Mouse (Mus musculus) kidney, postnatal 4 days (tissue): ENCODE measurements around the gene Cend1.
A peak's percentile ranks its signal among the peaks of the same experiment; 100 is the strongest.
"Not testable (repeated sequence)": the region's sequence is repeated elsewhere in the genome, so short reads cannot be mapped to it uniquely, and the experiment has no call there.

Source experiments
- DNase-seq, 2 experiments: peaks; one replicate each; pipeline ENCODE4 v3.0.0; 2021; ENCODE audit warnings: mixed read lengths in 2 of 2

Cend1 gene

DNA sequence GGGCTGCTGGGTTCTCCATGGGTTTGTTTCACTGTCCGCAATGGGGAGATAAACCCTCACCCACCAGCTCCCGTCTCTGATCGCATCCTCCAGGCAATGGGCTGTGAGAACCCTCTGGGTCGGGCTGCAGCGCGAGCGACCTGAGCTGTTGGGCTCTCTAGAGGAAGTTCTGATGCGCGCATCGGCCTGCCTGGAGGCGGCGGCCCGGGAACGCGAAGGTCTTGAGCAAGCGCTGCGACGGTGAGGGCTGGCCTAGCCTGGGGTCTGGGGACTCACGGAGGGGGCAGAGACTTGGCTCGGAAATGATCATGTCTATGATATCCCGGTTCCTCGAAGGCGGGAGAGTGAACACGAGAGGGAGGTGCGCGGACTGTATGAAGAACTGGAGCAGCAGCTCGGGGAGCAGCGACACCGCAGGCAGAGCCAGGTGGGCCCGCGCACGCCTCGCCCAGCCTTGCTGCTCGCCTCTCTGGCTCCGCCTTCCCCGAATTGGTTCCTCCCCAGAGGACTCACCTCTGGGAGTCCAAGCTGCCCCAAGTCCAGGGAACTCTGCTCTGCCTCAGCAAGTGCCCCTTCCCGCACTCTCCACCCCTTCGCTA, 35.4 kb upstream of the Cend1 start:
- DNase-seq, result peak; percentile 71 to 83

DNA sequence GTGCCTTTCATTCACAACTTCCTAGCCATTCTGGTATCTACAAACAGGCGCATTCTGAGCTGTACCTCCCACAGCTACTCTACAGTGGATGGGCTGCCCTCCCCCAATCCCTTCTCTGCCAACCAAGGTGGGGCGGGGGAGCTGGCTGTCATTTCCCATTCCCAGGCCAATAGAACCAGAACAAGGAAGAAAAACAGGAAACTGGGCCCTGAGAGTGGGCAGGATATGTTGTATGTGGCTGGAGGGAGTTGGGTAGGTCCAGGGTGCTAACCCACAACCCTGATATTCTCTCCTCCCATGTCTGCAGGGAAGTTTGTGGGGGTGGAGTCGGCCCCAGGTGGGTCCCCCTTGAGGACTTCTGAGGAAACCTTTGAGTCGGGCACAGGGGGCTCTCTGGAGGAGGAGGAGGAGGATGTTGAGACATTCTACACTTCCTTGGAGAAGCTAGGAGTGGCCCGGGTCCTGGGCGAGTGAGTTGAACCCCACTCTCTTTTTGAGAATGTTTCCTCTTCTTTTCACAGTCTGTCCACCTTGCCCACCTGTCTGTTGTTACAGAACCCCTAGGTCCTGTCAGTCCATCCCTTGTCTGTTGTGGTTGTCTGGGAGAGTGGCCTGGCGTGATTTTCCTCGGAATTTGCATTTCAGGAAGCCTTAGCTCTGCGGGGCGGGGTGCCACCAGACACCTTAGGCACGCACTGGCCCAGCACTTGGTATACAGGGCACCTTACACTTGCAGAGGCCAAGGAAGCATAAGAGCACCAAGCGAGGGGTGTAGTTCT, 34.7 kb upstream of the Cend1 start:
- DNase-seq, result peak; percentile 65 to 76

DNA sequence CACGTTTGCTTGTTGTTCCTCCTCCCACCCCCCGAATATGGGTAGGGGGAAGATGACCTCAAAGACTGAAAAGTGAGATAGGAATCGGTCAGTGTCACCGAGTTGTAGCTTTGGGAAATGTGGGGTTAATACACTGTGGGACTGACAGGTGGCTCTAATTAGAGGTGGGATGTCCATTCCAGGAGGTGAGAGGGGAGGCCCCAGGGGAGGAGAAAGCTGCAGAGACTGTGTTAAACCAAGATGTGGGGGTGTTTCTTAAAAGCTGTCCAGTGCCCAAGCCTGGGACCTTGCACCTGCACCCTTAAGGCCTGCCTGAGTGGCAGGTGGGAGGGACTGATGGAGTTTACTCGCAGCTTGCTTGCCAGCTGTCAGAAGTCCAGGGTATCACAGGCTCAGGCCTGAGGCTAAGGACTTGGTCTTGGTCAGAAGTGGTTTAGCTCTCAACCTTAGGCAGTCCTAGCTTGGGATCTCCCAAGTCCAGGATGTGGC, 33.1 kb upstream of the Cend1 start:
- peak; percentile 53 to 69 for DNase-seq

DNA sequence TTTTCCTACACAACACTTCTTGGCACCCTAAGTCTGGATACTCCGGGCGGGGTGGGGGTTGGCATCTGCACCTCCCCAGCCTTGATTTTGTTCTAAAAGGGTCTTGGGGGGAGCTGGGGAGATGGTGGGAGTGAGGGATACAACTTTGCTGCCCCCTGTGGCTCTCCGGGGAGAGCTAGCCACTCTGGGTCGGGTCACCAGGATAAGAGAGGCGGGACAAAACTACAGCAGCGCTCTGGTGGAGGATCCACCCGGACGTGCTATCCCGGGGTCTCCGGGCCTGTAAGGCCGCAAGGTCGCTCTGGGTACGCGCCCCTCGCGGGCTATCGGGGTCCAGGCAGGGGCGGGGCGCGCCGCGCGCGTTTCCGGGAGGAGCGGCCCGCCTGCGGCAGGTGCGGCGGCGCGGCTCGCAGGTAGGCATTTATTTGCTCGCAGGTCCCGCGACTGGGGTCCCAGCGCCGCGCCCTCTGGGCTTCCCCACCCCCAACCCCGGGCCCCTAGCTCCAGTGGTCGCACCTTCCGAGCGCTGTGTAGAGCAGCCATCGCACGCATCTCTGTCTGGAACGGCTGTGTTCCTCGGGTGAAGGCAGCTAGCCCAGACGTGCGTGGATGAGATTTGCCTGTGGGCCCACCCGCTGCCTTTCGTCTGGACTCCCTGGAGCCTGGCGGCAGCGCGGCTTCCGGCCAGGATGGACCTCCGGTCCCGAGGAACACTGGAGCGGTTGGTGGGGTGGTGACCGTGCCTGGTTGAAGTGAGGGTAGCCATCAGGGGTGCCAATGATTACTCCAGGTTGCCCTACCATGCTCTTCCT, 32.4 kb upstream of the Cend1 start:
- DNase-seq, result peak; percentile 61 to 71

DNA sequence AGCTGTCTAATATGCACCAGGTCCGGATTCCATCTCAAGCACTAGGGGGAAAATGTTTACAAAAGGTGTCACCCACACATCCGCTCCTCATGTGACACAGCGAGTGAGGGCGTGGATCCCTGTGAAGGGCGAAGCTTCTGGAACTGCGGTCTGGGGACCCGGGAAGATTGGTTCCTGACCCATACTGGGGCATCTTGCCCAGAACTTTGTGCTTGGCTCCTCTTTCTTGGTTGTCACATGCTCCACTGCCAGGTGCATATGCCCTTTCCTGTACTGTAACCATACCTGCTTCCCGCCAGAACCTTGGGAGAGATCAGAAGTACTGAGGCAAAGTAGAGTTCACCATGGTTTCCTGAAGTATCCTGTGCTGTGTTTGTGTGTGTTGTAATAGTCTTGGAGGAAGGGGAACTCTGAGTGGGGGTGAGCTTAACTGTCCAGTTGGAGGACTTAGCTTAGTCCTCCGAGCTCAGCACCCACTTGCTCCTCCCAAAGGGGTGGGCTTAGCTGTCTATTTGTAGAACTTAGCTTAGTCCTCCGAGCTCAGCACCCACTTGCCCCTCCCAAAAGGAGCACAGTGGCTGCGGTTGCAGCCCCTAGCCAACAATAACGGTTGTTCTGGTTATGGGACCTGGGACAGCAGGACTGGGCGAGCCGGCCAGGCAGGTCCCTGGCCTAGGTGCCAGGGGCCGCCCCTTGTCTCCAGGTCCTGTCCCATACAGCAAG, 31.3 kb upstream of the Cend1 start, which contains the start of gene Cracr2b:
Gene Cracr2b (plus strand): TSS at position 704 of the 723 bp plus-strand sequence.
- no peak for DNase-seq

DNA sequence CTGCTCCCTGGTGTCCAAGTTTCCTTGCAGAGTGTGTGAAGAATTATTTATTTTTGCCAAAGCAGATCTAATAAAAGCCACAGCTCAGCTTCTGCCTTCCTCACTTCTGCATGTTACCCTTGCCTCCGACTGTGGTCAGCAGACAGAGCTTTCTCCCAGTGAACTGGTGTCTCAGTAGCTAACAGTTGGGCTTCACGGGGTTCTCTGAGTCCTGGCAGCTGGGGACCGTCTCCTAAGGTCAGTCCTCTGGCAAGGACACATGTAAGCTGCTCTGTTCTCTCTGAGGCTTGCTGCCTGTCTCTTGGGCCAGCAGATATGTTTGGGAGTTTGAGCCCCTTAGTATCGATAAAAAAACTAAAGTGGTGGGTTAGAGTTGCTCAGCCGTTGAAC, 30.7 kb upstream of the Cend1 start:
- DNase-seq, result peak; percentile 52 to 60

DNA sequence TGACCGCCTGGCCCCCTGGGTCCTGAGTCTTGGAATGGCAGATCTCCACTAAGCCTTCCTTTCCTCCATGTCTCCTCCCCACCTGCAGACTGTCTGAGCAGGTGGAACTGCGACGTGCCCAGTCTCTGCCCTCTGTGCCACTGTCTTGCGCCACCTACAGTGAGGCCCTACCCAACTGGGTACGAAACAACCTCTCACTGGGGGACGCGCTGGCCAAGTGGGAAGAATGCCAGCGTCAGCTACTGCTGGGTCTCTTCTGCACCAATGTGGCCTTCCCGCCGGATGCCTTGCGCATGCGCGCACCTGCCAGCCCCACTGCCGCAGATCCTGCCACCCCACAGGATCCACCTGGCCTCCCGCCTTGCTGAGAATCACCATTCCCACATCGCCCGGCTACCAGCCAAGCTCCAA, 30.0 kb upstream of the Cend1 start:
- no peak for DNase-seq

DNA sequence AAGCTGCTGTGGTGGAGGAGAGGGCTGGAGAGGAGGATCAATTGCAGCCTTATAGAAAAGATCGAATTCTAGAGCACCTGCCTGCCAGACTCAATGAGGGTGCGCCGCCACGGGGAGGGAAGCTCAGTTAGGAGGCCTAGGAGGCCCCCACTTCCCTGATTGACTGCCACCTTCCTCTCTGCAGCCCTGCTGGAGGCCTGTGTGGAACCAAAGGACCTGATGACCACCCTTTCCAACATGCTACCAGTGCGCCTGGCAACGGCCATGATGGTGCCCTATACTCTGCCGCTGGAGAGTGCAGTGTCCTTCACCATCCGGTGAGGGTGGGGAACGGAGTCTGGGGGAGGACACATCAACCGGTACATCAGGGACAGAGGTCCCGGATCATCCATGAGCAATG, 29.4 kb upstream of the Cend1 start:
- DNase-seq, result no peak

DNA sequence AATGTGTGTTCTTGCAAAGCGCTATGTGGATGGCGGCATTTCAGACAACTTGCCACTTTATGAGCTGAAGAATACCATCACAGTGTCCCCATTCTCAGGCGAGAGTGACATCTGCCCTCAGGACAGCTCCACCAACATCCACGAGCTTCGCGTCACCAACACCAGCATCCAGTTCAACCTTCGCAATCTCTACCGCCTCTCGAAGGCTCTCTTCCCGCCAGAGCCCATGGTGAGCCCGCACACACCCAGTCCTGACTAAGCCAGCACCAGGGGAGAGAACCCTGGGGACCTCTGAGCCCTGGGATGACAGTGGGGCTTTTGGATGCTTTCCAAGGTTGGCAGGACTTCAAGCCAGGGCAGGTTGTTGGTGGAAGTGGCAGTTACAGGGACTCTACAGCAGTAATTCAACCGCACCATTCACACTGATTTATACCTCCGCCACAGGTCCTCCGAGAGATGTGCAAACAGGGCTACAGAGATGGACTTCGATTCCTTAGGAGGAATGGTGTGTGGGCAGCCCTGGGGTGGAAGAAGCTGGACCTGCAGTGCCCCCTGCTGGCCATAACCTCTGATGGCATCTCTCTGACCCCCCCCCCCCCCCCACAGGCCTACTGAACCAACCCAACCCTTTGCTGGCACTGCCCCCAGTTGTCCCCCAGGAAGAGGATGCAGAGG, 28.8 kb upstream of the Cend1 start:
- peak; percentile 74 to 80 for DNase-seq

DNA sequence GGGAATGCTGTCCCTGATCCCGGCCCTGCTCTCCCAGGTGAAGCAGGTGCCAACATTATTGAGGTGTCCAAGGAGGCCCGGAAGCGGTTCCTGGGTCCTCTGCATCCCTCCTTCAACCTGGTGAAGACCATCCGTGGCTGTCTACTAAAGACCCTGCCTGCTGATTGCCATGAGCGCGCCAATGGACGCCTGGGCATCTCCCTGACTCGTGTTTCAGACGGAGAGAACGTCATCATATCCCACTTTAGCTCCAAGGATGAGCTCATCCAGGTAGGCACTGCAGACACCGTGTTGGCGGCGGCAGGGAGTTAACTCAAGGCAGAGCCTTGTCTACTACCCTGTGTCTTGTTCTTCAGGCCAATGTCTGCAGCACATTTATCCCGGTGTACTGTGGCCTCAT, 27.9 kb upstream of the Cend1 start:
- DNase-seq, result no peak

DNA sequence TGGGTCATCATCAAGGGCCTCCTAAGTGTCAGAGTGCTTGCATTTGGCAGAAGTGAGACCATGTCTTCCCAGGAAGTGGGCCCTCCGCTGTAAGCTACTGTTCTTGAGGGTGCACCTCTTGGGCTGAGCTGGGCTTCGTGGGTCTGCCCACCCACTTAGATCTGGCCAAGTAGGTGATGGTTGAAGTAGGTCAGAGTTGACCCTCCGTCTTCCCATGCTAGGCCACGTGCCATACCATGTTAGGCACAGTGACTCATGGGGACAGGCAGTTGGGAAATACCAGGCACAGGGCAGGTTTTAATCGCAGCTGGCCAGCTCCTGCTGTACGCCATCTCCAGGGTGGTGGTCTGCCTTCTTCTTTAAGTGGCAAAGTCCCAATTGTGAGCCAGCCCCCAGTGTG, 27.4 kb upstream of the Cend1 start:
- no peak for DNase-seq

DNA sequence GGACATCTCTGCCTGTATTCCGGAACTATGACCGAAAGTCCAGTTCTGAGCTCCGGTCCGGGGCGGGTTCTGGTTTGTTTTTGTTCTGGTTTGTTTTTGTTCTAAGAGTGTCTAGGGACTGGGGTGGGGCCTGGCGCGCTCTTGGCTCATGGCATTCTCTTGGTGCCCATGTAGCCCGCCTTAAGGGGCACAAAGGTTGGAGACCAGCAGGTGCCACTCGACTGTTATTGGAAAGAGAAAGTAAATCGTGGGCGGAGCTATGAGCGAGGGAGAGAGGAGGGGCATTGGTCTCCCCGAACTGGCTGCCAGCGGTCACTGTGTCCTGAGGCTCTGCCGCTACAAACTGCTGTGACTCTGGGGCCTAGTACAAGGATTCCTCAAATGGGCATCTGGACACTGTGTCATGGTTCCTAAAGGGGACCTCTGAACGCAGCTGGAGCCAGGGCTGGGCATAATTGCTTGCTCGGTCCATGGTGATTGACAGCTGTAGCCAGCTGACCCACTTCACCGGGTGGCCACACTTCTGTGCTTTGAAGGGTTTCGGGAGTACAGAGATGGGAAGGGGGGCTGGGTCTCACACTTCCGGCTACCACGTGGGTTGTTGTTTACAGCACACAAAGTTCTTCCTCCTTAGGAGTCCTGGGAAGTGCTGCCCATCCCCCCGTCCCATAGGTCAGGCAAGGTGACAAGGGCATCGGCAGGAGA, 26.5 kb upstream of the Cend1 start:
- peak; percentile 74 to 84 for DNase-seq

DNA sequence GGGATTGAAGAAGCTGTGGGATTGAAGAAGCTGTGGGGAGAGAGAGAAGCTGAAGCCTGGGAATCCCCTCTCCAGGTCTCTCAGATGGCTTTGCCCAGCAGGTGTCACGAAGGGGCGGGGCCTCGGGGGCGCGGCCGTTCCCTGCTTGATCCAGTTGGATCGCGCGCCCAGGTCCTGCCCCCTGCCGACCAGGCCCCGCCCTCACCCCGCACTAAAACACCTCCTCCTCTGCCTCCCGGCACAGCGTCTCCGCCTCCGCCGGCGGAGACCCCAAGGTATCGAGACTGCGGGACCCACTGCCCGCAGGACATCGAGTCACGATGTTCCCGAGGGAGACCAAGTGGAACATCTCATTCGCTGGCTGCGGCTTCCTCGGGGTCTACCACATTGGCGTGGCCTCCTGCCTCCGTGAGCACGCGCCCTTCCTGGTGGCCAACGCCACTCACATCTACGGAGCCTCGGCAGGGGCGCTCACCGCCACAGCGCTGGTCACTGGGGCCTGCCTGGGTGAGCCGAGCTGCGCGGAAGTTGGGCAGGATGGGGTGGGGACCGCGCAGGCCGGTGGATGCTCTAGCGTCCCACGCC, 25.8 kb upstream of the Cend1 start, which contains the start of gene Pnpla2:
Gene Pnpla2 (plus strand): TSS at position 232 of the 585 bp plus-strand sequence.
- DNase-seq, result peak; percentile 98 to 99

DNA sequence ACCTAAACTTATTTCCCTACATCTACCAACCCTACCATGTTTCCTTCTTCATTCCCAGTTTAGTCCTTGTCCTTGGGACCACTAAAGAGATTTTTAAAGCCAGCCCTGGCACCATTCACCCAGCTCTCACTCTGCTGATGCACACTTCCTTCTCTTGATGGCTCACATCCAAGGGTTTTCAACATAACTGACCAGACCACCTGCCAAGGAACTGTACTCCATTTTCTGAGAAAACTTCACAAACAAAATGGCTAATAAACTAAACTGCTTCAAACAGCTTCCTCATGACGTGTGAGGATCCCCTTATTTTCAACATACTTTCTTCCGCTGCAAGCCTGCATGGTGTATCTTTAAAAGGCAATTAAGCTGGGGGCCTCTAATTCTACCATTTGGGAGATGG, 24.3 kb upstream of the Cend1 start:
- no peak for DNase-seq

DNA sequence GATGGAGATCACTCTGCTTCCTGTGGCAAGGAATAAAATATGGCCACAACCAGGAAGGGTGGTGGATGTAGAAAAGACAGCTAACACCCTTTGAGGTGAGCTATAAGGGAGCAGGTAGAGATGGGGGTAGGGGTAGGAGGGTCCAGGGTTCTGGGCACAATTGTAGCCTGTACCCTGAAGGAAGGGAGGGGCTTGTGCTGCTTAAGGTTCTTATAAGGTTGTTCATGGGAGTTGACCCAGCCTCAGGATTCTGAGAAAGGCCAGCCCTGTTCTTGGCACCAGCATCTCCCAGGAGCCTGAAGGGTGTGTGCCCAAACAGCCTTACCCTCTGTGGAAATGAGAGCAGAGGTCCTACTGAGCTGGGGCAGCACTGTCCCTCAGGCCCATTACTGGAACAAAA, 22.6 kb upstream of the Cend1 start:
- no peak for DNase-seq

DNA sequence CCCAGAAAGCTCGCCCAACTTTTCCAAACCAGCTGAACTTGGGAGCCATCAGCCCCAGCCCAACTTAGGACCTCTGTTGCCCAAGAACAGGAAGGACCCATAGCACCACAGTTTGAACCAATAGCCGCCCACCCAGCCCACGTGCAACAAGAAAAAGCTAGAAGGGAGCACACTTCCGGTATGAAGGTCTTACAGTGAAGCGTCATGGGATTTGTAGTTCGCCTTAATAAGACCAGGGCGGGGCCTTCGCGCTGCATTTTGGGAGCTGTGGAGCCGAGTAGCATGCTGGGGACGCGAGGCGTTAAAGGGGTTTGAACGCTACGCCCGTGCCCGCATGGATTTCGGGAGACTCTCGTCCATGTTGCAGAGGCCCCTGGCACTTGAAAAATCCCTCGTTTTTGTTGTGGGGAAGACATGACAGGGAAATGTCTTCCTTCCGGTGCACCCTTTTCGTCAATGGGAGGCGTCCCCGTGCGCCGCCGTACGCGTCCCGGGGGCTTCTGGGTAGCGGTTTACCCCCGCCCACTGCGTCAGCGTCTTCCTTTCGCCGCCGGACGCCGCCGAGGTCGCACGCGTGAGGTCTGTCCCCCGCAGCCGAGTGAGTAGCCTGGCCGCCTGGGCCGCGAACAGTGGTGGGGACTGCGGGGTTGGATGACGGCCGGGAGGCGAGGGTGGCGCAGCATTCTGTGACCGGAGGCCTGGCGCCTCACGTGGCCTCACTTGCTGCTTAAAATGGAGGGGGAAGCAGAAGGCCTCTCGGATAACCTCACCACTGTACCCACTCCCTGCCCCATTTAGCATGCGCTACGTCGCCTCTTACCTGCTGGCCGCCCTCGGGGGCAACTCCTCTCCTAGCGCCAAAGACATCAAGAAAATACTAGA, 18.1 kb upstream of the Cend1 start, which contains the start of gene Rplp2:
Gene Rplp2 (plus strand): TSS at position 261 of the 882 bp plus-strand sequence.
- DNase-seq, result peak; percentile 94 to 97

DNA sequence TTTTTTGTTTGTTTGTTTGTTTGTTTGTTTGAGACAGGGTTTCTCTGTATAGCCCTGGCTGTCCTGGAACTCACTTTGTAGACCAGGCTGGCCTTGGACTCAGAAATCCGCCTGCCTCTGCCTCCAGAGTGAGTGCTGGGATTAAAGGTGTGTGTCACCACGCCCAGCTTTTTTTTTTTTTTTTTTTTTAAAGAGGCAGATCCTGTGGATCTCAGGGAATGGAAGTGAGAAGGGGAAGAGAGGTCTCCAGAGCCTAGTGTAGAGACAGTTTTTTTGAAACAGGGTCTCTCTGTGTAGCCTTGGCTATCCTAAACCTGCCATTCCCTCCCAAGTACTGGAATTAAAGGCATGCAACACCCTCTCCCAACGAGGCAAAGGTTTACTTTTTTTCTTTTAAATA, 17.1 kb upstream of the Cend1 start:
- DNase-seq, result not testable (repeated sequence)

DNA sequence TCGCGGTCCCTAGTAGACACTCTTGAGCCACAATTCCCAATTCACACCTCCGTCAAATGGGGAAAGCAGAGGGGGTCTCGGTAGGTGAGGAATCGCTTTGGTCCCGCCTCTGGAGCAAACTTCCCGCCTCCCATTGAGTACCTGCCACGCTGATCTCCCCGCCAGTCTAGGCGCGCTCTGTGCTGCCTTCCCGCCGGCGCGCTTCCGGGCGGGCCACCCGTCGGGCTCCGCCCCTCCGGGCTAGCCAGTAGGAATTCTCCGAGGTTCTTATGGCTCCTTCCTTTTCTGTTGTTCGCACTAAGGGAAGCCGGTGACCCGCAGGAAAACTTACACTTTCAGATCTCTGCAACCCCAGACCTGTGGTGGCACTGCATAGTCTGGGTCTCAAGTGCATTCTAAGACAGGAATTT, 14.5 kb upstream of the Cend1 start, which contains the start of gene Pidd1:
Gene Pidd1 (minus strand): TSS at position 198 of the 410 bp plus-strand sequence.
- DNase-seq, result peak; percentile 80 to 87

DNA sequence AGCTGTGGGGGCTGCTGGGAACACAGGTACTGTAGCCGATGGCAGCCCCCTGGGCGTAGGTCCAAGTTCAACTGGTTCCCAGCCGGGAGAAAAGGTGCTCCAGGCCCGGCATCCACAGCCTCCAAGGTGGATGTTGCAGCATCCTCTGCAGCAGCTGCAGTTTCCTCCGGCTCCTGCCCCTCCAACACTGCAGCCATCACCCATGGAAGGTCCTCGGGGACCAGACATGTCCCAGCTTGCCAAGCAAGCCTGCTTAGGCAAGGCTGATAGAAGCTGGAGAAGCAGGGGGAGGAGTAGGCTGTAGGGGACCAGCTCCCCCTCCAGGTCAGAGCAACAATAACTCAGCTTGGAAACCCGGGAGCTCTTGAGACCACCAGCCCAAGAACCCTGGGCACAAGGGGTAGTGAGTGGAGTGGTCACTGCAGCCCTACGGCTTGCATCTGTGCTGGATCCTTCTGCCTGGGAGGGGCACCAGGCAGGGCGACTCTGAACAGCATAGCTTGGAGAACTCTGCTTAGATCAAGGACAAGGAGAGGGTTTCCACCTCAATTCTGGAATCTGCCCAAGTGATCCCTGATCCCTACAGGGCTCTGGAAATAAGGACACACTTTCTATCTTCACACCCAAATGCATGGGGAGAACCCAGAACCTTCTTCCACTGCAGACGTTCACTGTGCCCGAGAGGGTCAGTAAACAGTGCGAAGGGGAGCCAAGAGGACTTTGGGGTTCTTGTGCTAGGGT, 14.0 kb upstream of the Cend1 start:
- DNase-seq, result peak in 1 of 2 experiments; percentile 63
